Mouse (Mus musculus) right cerebral cortex, postnatal 25 days (tissue): Measurements from ENCODE around the gene Dxo.
"Not testable (repeated sequence)": the region's sequence is repeated elsewhere in the genome, so short reads cannot be mapped to it uniquely, and the experiment has no call there.

Experiments
- DNase-seq: peaks from one replicate; pipeline ENCODE4 v3.0.0; 2022

Dxo gene

GRCm38 (mm10) chr17:34836856-34837221 is at the start of gene Dxo, which contains the start of gene Stk19:
Gene Dxo, plus strand, starts transcription at chr17:34837019.
Gene Stk19, minus strand, starts transcription at chr17:34836945.
- peak; percentile 98 for DNase-seq

- DNase-seq: no peak
Observed at GRCm38 (mm10) chr17:34795016-34795415, 41.8 kb upstream of the Dxo start.

- DNase-seq: no peak
Observed at GRCm38 (mm10) chr17:34795633-34796032, 41.2 kb upstream of the Dxo start.

- DNase-seq: no peak
Observed at GRCm38 (mm10) chr17:34796311-34797140, 40.3 kb upstream of the Dxo start.

GRCm38 (mm10) chr17:34797211-34797995 is 39.4 kb upstream of the Dxo start:
- DNase-seq: not testable (repeated sequence)

GRCm38 (mm10) chr17:34798071-34798470 is 38.7 kb upstream of the Dxo start:
- DNase-seq: not testable (repeated sequence)

GRCm38 (mm10) chr17:34798866-34799530 is 37.8 kb upstream of the Dxo start:
- no peak for DNase-seq

- DNase-seq: no peak
Observed at GRCm38 (mm10) chr17:34799531-34799925, 37.3 kb upstream of the Dxo start.

- DNase-seq: not testable (repeated sequence)
Observed at GRCm38 (mm10) chr17:34800781-34801305, 36.0 kb upstream of the Dxo start.

- DNase-seq: not testable (repeated sequence)
Observed at GRCm38 (mm10) chr17:34802756-34803155, 34.1 kb upstream of the Dxo start.

GRCm38 (mm10) chr17:34803367-34803766 is 33.5 kb upstream of the Dxo start:
- not testable (repeated sequence) for DNase-seq

GRCm38 (mm10) chr17:34804301-34804700 is 32.5 kb upstream of the Dxo start, which contains the start of gene Cyp21a1:
Gene Cyp21a1, minus strand, starts transcription at chr17:34804561.
- not testable (repeated sequence) for DNase-seq

- DNase-seq: no peak
Observed at GRCm38 (mm10) chr17:34804871-34805562, 31.8 kb upstream of the Dxo start.

GRCm38 (mm10) chr17:34807176-34807575 is 29.6 kb upstream of the Dxo start:
- DNase-seq: no peak

- no peak for DNase-seq
Observed at GRCm38 (mm10) chr17:34808599-34809205, 28.1 kb upstream of the Dxo start.

GRCm38 (mm10) chr17:34810411-34810810 is 26.4 kb upstream of the Dxo start:
- not testable (repeated sequence) for DNase-seq

GRCm38 (mm10) chr17:34810811-34811210 is 26.0 kb upstream of the Dxo start:
- DNase-seq: not testable (repeated sequence)

- no peak for DNase-seq
Observed at GRCm38 (mm10) chr17:34811275-34811674, 25.5 kb upstream of the Dxo start.

GRCm38 (mm10) chr17:34813747-34814146 is 23.1 kb upstream of the Dxo start:
- DNase-seq: peak; percentile 26

GRCm38 (mm10) chr17:34814818-34815370 is 21.9 kb upstream of the Dxo start:
- DNase-seq: no peak

- not testable (repeated sequence) for DNase-seq
Observed at GRCm38 (mm10) chr17:34830776-34831175, 6.0 kb upstream of the Dxo start.
